22 mouse cellular contexts compared by ENCODE assay signal in genomic region chr13:100881944-100882343, GRCm38 (mm10).
"Had no signal": no experiment of that assay in that cellular context is flagged by ENCODE, and none has a peak within 500 bp of the region (broad histone marks: within the 10 kb centered on the region; RNA-seq: fewer than 3 reads in every experiment).

No protein-coding gene starts in this region.

- H3K27ac ChIP-seq: kidney, postnatal 0 days; limb, embryonic 10.5 days; limb, embryonic 13.5 days; liver, embryonic 12.5 days; liver, embryonic 15.5 days; lung, embryonic 15.5 days; midbrain, embryonic 12.5 days; midbrain, embryonic 15.5 days; neural tube, embryonic 13.5 days; stomach, postnatal 0 days had no signal

- H3K9ac ChIP-seq: limb, embryonic 13.5 days; liver, embryonic 12.5 days; liver, embryonic 15.5 days; lung, embryonic 15.5 days; midbrain, embryonic 12.5 days; midbrain, embryonic 15.5 days; neural tube, embryonic 13.5 days had no signal

- H3K27me3 ChIP-seq: limb, embryonic 13.5 days; liver, embryonic 12.5 days; liver, embryonic 15.5 days; lung, embryonic 15.5 days; midbrain, embryonic 12.5 days; midbrain, embryonic 15.5 days; neural tube, embryonic 13.5 days had no signal

- H3K9me3 ChIP-seq: limb, embryonic 10.5 days; limb, embryonic 13.5 days; liver, embryonic 12.5 days; liver, embryonic 15.5 days; lung, embryonic 15.5 days; midbrain, embryonic 12.5 days; midbrain, embryonic 15.5 days; neural tube, embryonic 13.5 days had no signal

- DNase-seq: kidney, adult 2 months; kidney, postnatal 25 days; layer of hippocampus, postnatal 36 days; liver; lung, adult 18-20 months; lung, postnatal 10 days; lung, postnatal 36 days; thymus, adult 2 months; thymus, postnatal 14 days; thymus, postnatal 4 days had no signal

- H3K36me3 ChIP-seq: limb, embryonic 10.5 days; limb, embryonic 13.5 days; liver, embryonic 12.5 days; liver, embryonic 15.5 days; lung, embryonic 15.5 days; midbrain, embryonic 12.5 days; midbrain, embryonic 15.5 days; neural tube, embryonic 13.5 days had no signal

- H3K4me3 ChIP-seq: limb, embryonic 10.5 days; limb, embryonic 13.5 days; liver, embryonic 12.5 days; liver, embryonic 15.5 days; lung, embryonic 15.5 days; midbrain, embryonic 12.5 days; midbrain, embryonic 15.5 days; myocyte; neural tube, embryonic 13.5 days had no signal

- H3K4me2 ChIP-seq: limb, embryonic 13.5 days; liver, embryonic 12.5 days; liver, embryonic 15.5 days; lung, embryonic 15.5 days; midbrain, embryonic 12.5 days; midbrain, embryonic 15.5 days; neural tube, embryonic 13.5 days had no signal

- H3K4me1 ChIP-seq: limb, embryonic 10.5 days; limb, embryonic 13.5 days; liver, embryonic 15.5 days; lung, embryonic 15.5 days; midbrain, embryonic 12.5 days; midbrain, embryonic 15.5 days; neural tube, embryonic 13.5 days had no signal

- ATAC-seq: intestine, postnatal 0 days; liver, embryonic 12.5 days; midbrain, embryonic 15.5 days had no signal
